Mouse (Mus musculus): ENCODE results near the gene Upk1b. TPM values are rescaled to one million over a fixed set of nuclear protein-coding genes. Genes with fewer than 3 reads are reported as not detected.

The Upk1b gene
- polyA plus RNA-seq, 1 experiment from 2014 or later = 1.8 TPM

- Histone ChIP-seq H3K4me1 (ENCODE audit: control insufficient read depth, insufficient read depth, low read length) (peaks cover 9% of the 10 kb centered on the region), H3K4me2 (ENCODE audit: low read depth) (no peak overlapping the region), H3K4me3 (ENCODE audit: low read depth, low read length) (no peak overlapping the region), H3K36me3 (ENCODE audit: control insufficient read depth, insufficient read depth, low read length) (no peaks in the 10 kb centered on the region), H3K27me3 (ENCODE audit: control insufficient read depth, insufficient read depth, low read length) (no peaks in the 10 kb centered on the region), H3K9ac (ENCODE audit: low read length) (no peak overlapping the region), H3K9me3 (ENCODE audit: control insufficient read depth, low read length) (no peaks in the 10 kb centered on the region), H3K27ac (ENCODE audit: low read depth, low read length) (no peak overlapping the region)
- 82% methylated on average over 9 of the region's 9 CpGs for WGBS
- DNase-seq (ENCODE audit: low spot score) = no peak
- ATAC-seq (ENCODE audit: insufficient read depth, low FRiP score, low TSS enrichment) = no peak
Measured at GRCm38 (mm10) chr16:38769529-38769928, 30.6 kb downstream of the Upk1b start.

- H3K9ac ChIP-seq (ENCODE audit: low read length) = no peak overlapping the region
- H3K27ac ChIP-seq (ENCODE audit: low read depth, low read length) = no peak overlapping the region
- ATAC-seq (ENCODE audit: insufficient read depth, low FRiP score, low TSS enrichment) (no peak), DNase-seq (ENCODE audit: low spot score) (no peak)
- no peak overlapping the region for H3K4me2 ChIP-seq (ENCODE audit: low read depth)
- peaks cover 8% of the 10 kb centered on the region for H3K4me1 ChIP-seq (ENCODE audit: control insufficient read depth, insufficient read depth, low read length)
- H3K9me3 ChIP-seq (ENCODE audit: control insufficient read depth, low read length) = no peaks in the 10 kb centered on the region
- no peak overlapping the region for H3K4me3 ChIP-seq (ENCODE audit: low read depth, low read length)
- 93% methylated on average over 8 of the region's 8 CpGs for WGBS
- H3K36me3 ChIP-seq (ENCODE audit: control insufficient read depth, insufficient read depth, low read length) = no peaks in the 10 kb centered on the region
- H3K27me3 ChIP-seq (ENCODE audit: control insufficient read depth, insufficient read depth, low read length) = no peaks in the 10 kb centered on the region
Measured at GRCm38 (mm10) chr16:38768386-38768785, 31.7 kb downstream of the Upk1b start.

- Histone ChIP-seq H3K36me3 (ENCODE audit: control insufficient read depth, insufficient read depth, low read length) (no peaks in the 10 kb centered on the region), H3K9me3 (ENCODE audit: control insufficient read depth, low read length) (no peaks in the 10 kb centered on the region), H3K4me1 (ENCODE audit: control insufficient read depth, insufficient read depth, low read length) (peaks cover 3% of the 10 kb centered on the region; the same call in 1 of the 2 replicates), H3K4me3 (ENCODE audit: low read depth, low read length) (no peak overlapping the region), H3K27ac (ENCODE audit: low read depth, low read length) (no peak overlapping the region), H3K9ac (ENCODE audit: low read length) (no peak overlapping the region), H3K4me2 (ENCODE audit: low read depth) (no peak overlapping the region), H3K27me3 (ENCODE audit: control insufficient read depth, insufficient read depth, low read length) (no peaks in the 10 kb centered on the region)
- no peak for DNase-seq (ENCODE audit: low spot score)
- no peak for ATAC-seq (ENCODE audit: insufficient read depth, low FRiP score, low TSS enrichment)
- 79% methylated on average over 8 of the region's 8 CpGs for WGBS
Measured at GRCm38 (mm10) chr16:38767761-38768160, 32.4 kb downstream of the Upk1b start.

- Histone ChIP-seq H3K27me3 (ENCODE audit: control insufficient read depth, insufficient read depth, low read length) (no peaks in the 10 kb centered on the region), H3K4me1 (ENCODE audit: control insufficient read depth, insufficient read depth, low read length) (no peaks in the 10 kb centered on the region), H3K9me3 (ENCODE audit: control insufficient read depth, low read length) (no peaks in the 10 kb centered on the region), H3K4me2 (ENCODE audit: low read depth) (no peak overlapping the region), H3K27ac (ENCODE audit: low read depth, low read length) (no peak overlapping the region), H3K36me3 (ENCODE audit: control insufficient read depth, insufficient read depth, low read length) (no peaks in the 10 kb centered on the region), H3K9ac (ENCODE audit: low read length) (no peak overlapping the region), H3K4me3 (ENCODE audit: low read depth, low read length) (no peak overlapping the region)
- no peak for ATAC-seq (ENCODE audit: insufficient read depth, low FRiP score, low TSS enrichment)
- 53% methylated on average over 3 of the region's 3 CpGs for WGBS
- DNase-seq (ENCODE audit: low spot score) = no peak
Measured at GRCm38 (mm10) chr16:38766671-38767070, 33.5 kb downstream of the Upk1b start.

GRCm38 (mm10) chr16:38763508-38763907, 36.6 kb downstream of the Upk1b start:
- no peaks in the 10 kb centered on the region for H3K4me1 ChIP-seq (ENCODE audit: control insufficient read depth, insufficient read depth, low read length)
- H3K9ac ChIP-seq (ENCODE audit: low read length) = no peak overlapping the region
- H3K9me3 ChIP-seq (ENCODE audit: control insufficient read depth, low read length) = no peaks in the 10 kb centered on the region
- no peak for ATAC-seq (ENCODE audit: insufficient read depth, low FRiP score, low TSS enrichment)
- no peak overlapping the region for H3K4me3 ChIP-seq (ENCODE audit: low read depth, low read length)
- no peak overlapping the region for H3K4me2 ChIP-seq (ENCODE audit: low read depth)
- 92% methylated on average over 4 of the region's 4 CpGs for WGBS
- DNase-seq (ENCODE audit: low spot score) = no peak
- H3K27me3 ChIP-seq (ENCODE audit: control insufficient read depth, insufficient read depth, low read length) = no peaks in the 10 kb centered on the region
- no peak overlapping the region for H3K27ac ChIP-seq (ENCODE audit: low read depth, low read length)
- no peaks in the 10 kb centered on the region for H3K36me3 ChIP-seq (ENCODE audit: control insufficient read depth, insufficient read depth, low read length)

- Histone ChIP-seq H3K9me3 (ENCODE audit: control insufficient read depth, low read length) (no peaks in the 10 kb centered on the region), H3K27ac (ENCODE audit: low read depth, low read length) (no peak overlapping the region), H3K4me2 (ENCODE audit: low read depth) (no peak overlapping the region), H3K4me1 (ENCODE audit: control insufficient read depth, insufficient read depth, low read length) (no peaks in the 10 kb centered on the region), H3K27me3 (ENCODE audit: control insufficient read depth, insufficient read depth, low read length) (no peaks in the 10 kb centered on the region), H3K9ac (ENCODE audit: low read length) (no peak overlapping the region), H3K4me3 (ENCODE audit: low read depth, low read length) (no peak overlapping the region), H3K36me3 (ENCODE audit: control insufficient read depth, insufficient read depth, low read length) (no peaks in the 10 kb centered on the region)
- DNase-seq (ENCODE audit: low spot score) (no peak), ATAC-seq (ENCODE audit: insufficient read depth, low FRiP score, low TSS enrichment) (no peak)
- WGBS = 92% methylated on average over 8 of the region's 8 CpGs
Measured at GRCm38 (mm10) chr16:38762401-38762800, 37.7 kb downstream of the Upk1b start.

- 86% methylated on average over 5 of the region's 5 CpGs for WGBS
- no peaks in the 10 kb centered on the region for H3K27me3 ChIP-seq (ENCODE audit: control insufficient read depth, insufficient read depth, low read length)
- ATAC-seq (ENCODE audit: insufficient read depth, low FRiP score, low TSS enrichment) = no peak
Measured at GRCm38 (mm10) chr16:38761972-38762371, 38.2 kb downstream of the Upk1b start.

GRCm38 (mm10) chr16:38760834-38761375, 39.2 kb downstream of the Upk1b start:
- ATAC-seq (ENCODE audit: insufficient read depth, low FRiP score, low TSS enrichment) (no peak), DNase-seq (ENCODE audit: low spot score) (no peak)
- no peaks in the 10 kb centered on the region for H3K4me1 ChIP-seq (ENCODE audit: control insufficient read depth, insufficient read depth, low read length)
- H3K4me2 ChIP-seq (ENCODE audit: low read depth) = no peak overlapping the region
- no peak overlapping the region for H3K4me3 ChIP-seq (ENCODE audit: low read depth, low read length)
- no peak overlapping the region for H3K9ac ChIP-seq (ENCODE audit: low read length)
- H3K27ac ChIP-seq (ENCODE audit: low read depth, low read length) = no peak overlapping the region
- H3K27me3 ChIP-seq (ENCODE audit: control insufficient read depth, insufficient read depth, low read length) = no peaks in the 10 kb centered on the region
- no peaks in the 10 kb centered on the region for H3K36me3 ChIP-seq (ENCODE audit: control insufficient read depth, insufficient read depth, low read length)
- WGBS = 89% methylated on average over 6 of the region's 6 CpGs
- H3K9me3 ChIP-seq (ENCODE audit: control insufficient read depth, low read length) = no peaks in the 10 kb centered on the region

More at GRCm38 (mm10) chr16:38761972-38762371, 38.2 kb downstream of the Upk1b start:
- Histone ChIP-seq H3K27ac (ENCODE audit: low read depth, low read length) (no peak overlapping the region), H3K9ac (ENCODE audit: low read length) (no peak overlapping the region), H3K4me2 (ENCODE audit: low read depth) (no peak overlapping the region), H3K4me1 (ENCODE audit: control insufficient read depth, insufficient read depth, low read length) (no peaks in the 10 kb centered on the region), H3K4me3 (ENCODE audit: low read depth, low read length) (no peak overlapping the region), H3K9me3 (ENCODE audit: control insufficient read depth, low read length) (no peaks in the 10 kb centered on the region), H3K36me3 (ENCODE audit: control insufficient read depth, insufficient read depth, low read length) (no peaks in the 10 kb centered on the region)
- DNase-seq (ENCODE audit: low spot score) = no peak

GRCm38 (mm10) chr16:38760239-38760638, 39.9 kb downstream of the Upk1b start:
- no peak overlapping the region for H3K27ac ChIP-seq (ENCODE audit: low read depth, low read length)
- no peak overlapping the region for H3K4me3 ChIP-seq (ENCODE audit: low read depth, low read length)
- ATAC-seq (ENCODE audit: insufficient read depth, low FRiP score, low TSS enrichment) (no peak), DNase-seq (ENCODE audit: low spot score) (no peak)
- no peaks in the 10 kb centered on the region for H3K4me1 ChIP-seq (ENCODE audit: control insufficient read depth, insufficient read depth, low read length)
- WGBS = 96% methylated on average over 5 of the region's 5 CpGs
- no peak overlapping the region for H3K9ac ChIP-seq (ENCODE audit: low read length)
- H3K27me3 ChIP-seq (ENCODE audit: control insufficient read depth, insufficient read depth, low read length) = no peaks in the 10 kb centered on the region
- no peaks in the 10 kb centered on the region for H3K36me3 ChIP-seq (ENCODE audit: control insufficient read depth, insufficient read depth, low read length)
- no peaks in the 10 kb centered on the region for H3K9me3 ChIP-seq (ENCODE audit: control insufficient read depth, low read length)
- H3K4me2 ChIP-seq (ENCODE audit: low read depth) = no peak overlapping the region
